Mouse (Mus musculus) CD8-positive naive resting alpha-beta T cell, adult 2 months (primary cell): Measurements from ENCODE around the gene Ifit1bl1.
"Not testable (repeated sequence)": the region's sequence is repeated elsewhere in the genome, so short reads cannot be mapped to it uniquely, and the experiment has no call there.

Source experiments
- DNase-seq, 2 experiments: peaks; one replicate each; pipeline ENCODE4 v3.0.0; 2022; ENCODE audit warnings: low read depth in 2 of 2, low spot score in 2 of 2

Gene Ifit1bl1

GRCm38 (mm10) chr19:34593456-34593855, 8.3 kb downstream of the Ifit1bl1 start:
- no peak for DNase-seq

- no peak for DNase-seq
Observed at GRCm38 (mm10) chr19:34588959-34589358, 12.8 kb downstream of the Ifit1bl1 start.

- peak in 1 of 2 experiments; percentile 22 for DNase-seq
Observed at GRCm38 (mm10) chr19:34587898-34588692, 13.7 kb downstream of the Ifit1bl1 start.

GRCm38 (mm10) chr19:34585740-34586458, 15.9 kb downstream of the Ifit1bl1 start:
- DNase-seq = not testable (repeated sequence)

GRCm38 (mm10) chr19:34583126-34583766, 18.5 kb downstream of the Ifit1bl1 start, which contains the start of gene Ifit3:
Gene Ifit3, plus strand, starts transcription at chr19:34583531.
- not testable (repeated sequence) for DNase-seq

GRCm38 (mm10) chr19:34582696-34583095, 19.1 kb downstream of the Ifit1bl1 start:
- DNase-seq = not testable (repeated sequence)

- DNase-seq = no peak
Observed at GRCm38 (mm10) chr19:34577121-34577520, 24.6 kb downstream of the Ifit1bl1 start.

- no peak for DNase-seq
Observed at GRCm38 (mm10) chr19:34573650-34574049, 28.1 kb downstream of the Ifit1bl1 start.

- DNase-seq = no peak
Observed at GRCm38 (mm10) chr19:34571080-34571479, 30.7 kb downstream of the Ifit1bl1 start.

- no peak for DNase-seq
Observed at GRCm38 (mm10) chr19:34569896-34570476, 31.8 kb downstream of the Ifit1bl1 start.

- DNase-seq = no peak
Observed at GRCm38 (mm10) chr19:34568988-34569895, 32.5 kb downstream of the Ifit1bl1 start.

GRCm38 (mm10) chr19:34566178-34566784, 35.5 kb downstream of the Ifit1bl1 start:
- DNase-seq = no peak

GRCm38 (mm10) chr19:34562556-34562955, 39.2 kb downstream of the Ifit1bl1 start:
- no peak for DNase-seq

- no peak for DNase-seq
Observed at GRCm38 (mm10) chr19:34556621-34557020, 45.1 kb downstream of the Ifit1bl1 start.

GRCm38 (mm10) chr19:34554061-34554460, 47.7 kb downstream of the Ifit1bl1 start:
- no peak for DNase-seq

- no peak for DNase-seq
Observed at GRCm38 (mm10) chr19:34553522-34553921, 48.2 kb downstream of the Ifit1bl1 start.

GRCm38 (mm10) chr19:34553021-34553420, 48.7 kb downstream of the Ifit1bl1 start:
- no peak for DNase-seq

- DNase-seq = no peak
Observed at GRCm38 (mm10) chr19:34551981-34552380, 49.8 kb downstream of the Ifit1bl1 start.

GRCm38 (mm10) chr19:34550534-34551223, 51.1 kb downstream of the Ifit1bl1 start, which contains the start of gene Ifit2:
Gene Ifit2, plus strand, starts transcription at chr19:34550694.
- DNase-seq = peak; percentile 58 to 69
